Mouse (Mus musculus) heart, postnatal 0 days (tissue): ENCODE results near the gene Timp3.

Source experiments
- CTCF ChIP-seq: IDR thresholded peaks from 2 replicates; pipeline ENCODE4 v1.5.1; 2016; ENCODE audit warnings: antibody characterized with exemption, control low read depth, low read depth
- EP300 ChIP-seq: IDR thresholded peaks from 2 replicates; pipeline ENCODE4 v1.6.1; 2016; ENCODE audit warnings: antibody characterized with exemption, low read depth

DNA sequence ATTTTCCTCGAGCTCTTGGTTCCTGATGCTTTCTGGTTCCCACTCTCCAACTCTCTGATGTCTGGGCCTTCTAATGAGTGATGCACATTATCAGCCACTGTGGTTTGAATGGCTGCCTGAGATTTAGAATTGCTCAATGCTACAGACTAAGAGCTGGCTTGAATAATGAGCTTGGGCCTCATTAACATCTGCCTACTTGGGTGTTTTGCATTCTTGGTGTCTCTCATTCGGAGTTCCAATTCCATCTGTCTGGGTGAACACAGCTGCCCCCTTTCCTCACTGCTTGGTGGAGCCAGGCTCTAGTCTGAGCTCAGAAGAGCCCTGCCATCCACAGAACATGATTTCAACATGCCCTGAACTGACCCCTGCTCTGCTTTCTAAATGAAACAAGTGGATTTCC is 89.7 kb downstream of the Timp3 start:
- TF ChIP-seq EP300 (no peak), CTCF (no peak)
